Mouse (Mus musculus) lung, adult 2 months (tissue): ENCODE data around the gene Arhgap1.

Experiments used
- CTCF ChIP-seq: fragments of 200-500 bp; IDR thresholded peaks from 2 replicates; pipeline ENCODE4 v1.5.1; 2011; ENCODE audit warnings: mild to moderate bottlenecking, low read length, control low read depth; ENCODE audit not compliant: insufficient read depth
- POLR2A ChIP-seq: fragments of 200-500 bp; IDR thresholded peaks from 2 replicates; pipeline ENCODE4 v1.6.1; 2011; ENCODE audit warnings: low read depth, mild to moderate bottlenecking, control low read depth, low read length, borderline replicate concordance; ENCODE audit errors: extremely low read depth

DNA sequence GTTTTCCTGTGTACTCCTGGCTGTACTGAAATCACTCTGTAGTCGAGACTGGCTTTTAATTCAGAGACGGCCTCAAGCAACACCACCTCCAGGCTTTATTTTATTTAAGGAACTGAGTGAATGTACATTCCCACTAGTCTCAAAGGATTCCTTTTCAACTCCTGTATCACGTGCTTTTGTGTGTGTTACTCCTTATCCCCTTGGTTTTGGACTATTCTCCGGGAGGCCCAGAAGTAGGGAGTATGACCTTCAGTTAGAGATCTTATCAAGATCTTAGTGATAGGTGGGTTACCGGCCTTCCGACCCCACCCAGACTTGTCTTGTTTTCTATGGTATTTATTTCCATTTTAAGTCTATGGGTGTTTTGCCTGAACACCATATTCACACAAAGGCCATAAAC lies 56.1 kb downstream of the Arhgap1 start:
- TF ChIP-seq CTCF, result no peak
- TF ChIP-seq POLR2A, result no peak
